Mouse (Mus musculus) liver, postnatal 0 days (tissue): ENCODE results near the gene Gm14214. TPM values are rescaled to one million over a fixed set of nuclear protein-coding genes. Genes with fewer than 3 reads are reported as not detected.

Experiments
- ATAC-seq: fragments of 200-750 bp; cut with Nextera tagmentation; 2 replicates; pipeline ENCODE4 v1.8.0; 2017; ENCODE audit warnings: mild to moderate bottlenecking, moderate library complexity
- DNase-seq: peaks from one replicate; pipeline ENCODE4 v3.0.0-alpha.2; 2016
- H3K27ac ChIP-seq: fragments of 300-500 bp; sonication (generic); 2 replicates; pipeline ENCODE4 v1.5.1; 2014; ENCODE audit warnings: antibody characterized with exemption, moderate library complexity, mild to moderate bottlenecking, low read depth
- H3K27me3 ChIP-seq: fragments of 300-500 bp; sonication (generic); 2 replicates; pipeline ENCODE4 v1.6.1; 2014; ENCODE audit warnings: low read length, control low read depth, mixed read lengths; ENCODE audit not compliant: insufficient read depth
- H3K36me3 ChIP-seq: fragments of 300-500 bp; sonication (generic); replicated peaks from 2 replicates; pipeline ENCODE4 v1.6.1; 2014; ENCODE audit warnings: mild to moderate bottlenecking, control low read depth, low read length, moderate library complexity, mixed read lengths; ENCODE audit not compliant: insufficient read depth
- H3K4me1 ChIP-seq: fragments of 300-500 bp; sonication (generic); 2 replicates; pipeline ENCODE4 v1.6.1; 2014; ENCODE audit warnings: antibody characterized with exemption, mild to moderate bottlenecking, control low read depth; ENCODE audit not compliant: insufficient read depth
- H3K4me2 ChIP-seq: fragments of 300-500 bp; sonication (generic); 2 replicates; pipeline ENCODE4 v1.6.1; 2014; ENCODE audit warnings: low read depth, mild to moderate bottlenecking, low read length, moderate library complexity, mixed read lengths
- H3K4me3 ChIP-seq: fragments of 300-500 bp; sonication (generic); 2 replicates; pipeline ENCODE4 v1.5.1; 2014; ENCODE audit warnings: low read depth, low read length
- H3K9ac ChIP-seq: fragments of 300-500 bp; sonication (generic); replicated peaks from 2 replicates; pipeline ENCODE4 v1.6.1; 2014; ENCODE audit warnings: mild to moderate bottlenecking, moderate library complexity
- H3K9me3 ChIP-seq: fragments of 300-500 bp; sonication (generic); 2 replicates; pipeline ENCODE4 v1.6.1; 2016; ENCODE audit warnings: mild to moderate bottlenecking, control low read depth, low read length, mixed read lengths
- CTCF ChIP-seq: sonication (generic); IDR thresholded peaks from 2 replicates; pipeline ENCODE4 v1.5.1; 2016; ENCODE audit warnings: antibody characterized with exemption, low read depth
- EP300 ChIP-seq: IDR thresholded peaks from 2 replicates; pipeline ENCODE4 v1.6.1; 2016; ENCODE audit warnings: antibody characterized with exemption, low read depth, mild to moderate bottlenecking
- WGBS: fragments of 180-500 bp; shearing (Covaris S2); extraction: QIAGEN DNeasy Blood & Tissue Kit; methylation state at CpG from one replicate; pipeline ENCODE4 v1.1.7; 2014; ENCODE audit not compliant: insufficient replicate concordance; 5-methylcytosine and 5-hydroxymethylcytosine counted together
- polyA plus RNA-seq: library from polyadenylated mRNA; unstranded; fragments of >200 nt; fragmentation: Nextera tagmentation; extraction: Ambion mirVana; gene quantifications from 2 replicates; pipeline ENCODE4 v1.2.1, GENCODE M21; 2015

Gene Gm14214
- polyA plus RNA-seq, 1 experiment from 2014 or later: not detected

- no peaks in the 10 kb centered on the region for H3K27me3 ChIP-seq
Observed at GRCm38 (mm10) chr2:154742911-154743819, 26.7 kb downstream of the Gm14214 start.

GRCm38 (mm10) chr2:154738621-154739020 is 31.2 kb downstream of the Gm14214 start:
- Histone ChIP-seq H3K4me2 (no peak overlapping the region), H3K27ac (no peak overlapping the region), H3K27me3 (no peaks in the 10 kb centered on the region), H3K4me3 (no peak overlapping the region), H3K36me3 (no peaks in the 10 kb centered on the region), H3K4me1 (no peaks in the 10 kb centered on the region), H3K9me3 (no peaks in the 10 kb centered on the region), H3K9ac (no peak overlapping the region)
- TF ChIP-seq CTCF (no peak), EP300 (no peak)
- 85% methylated on average over 5 of the region's 5 CpGs for WGBS
- ATAC-seq (no peak), DNase-seq (no peak)

More at GRCm38 (mm10) chr2:154742911-154743819, 26.7 kb downstream of the Gm14214 start:
- H3K4me2 ChIP-seq: no peak overlapping the region
- 75% methylated on average over 10 of the region's 10 CpGs for WGBS
- TF ChIP-seq EP300 (no peak), CTCF (no peak)
- ATAC-seq: no peak
- H3K9ac ChIP-seq: no peak overlapping the region
- H3K27ac ChIP-seq: no peak overlapping the region
- H3K36me3 ChIP-seq: no peaks in the 10 kb centered on the region
- H3K4me1 ChIP-seq: no peaks in the 10 kb centered on the region
- no peak overlapping the region for H3K4me3 ChIP-seq
- no peaks in the 10 kb centered on the region for H3K9me3 ChIP-seq
- DNase-seq: no peak

GRCm38 (mm10) chr2:154735986-154736385 is 33.8 kb downstream of the Gm14214 start:
- no peak overlapping the region for H3K9ac ChIP-seq
- no peaks in the 10 kb centered on the region for H3K9me3 ChIP-seq
- no peak overlapping the region for H3K4me2 ChIP-seq
- H3K4me1 ChIP-seq: no peaks in the 10 kb centered on the region; the same call in 1 of the 2 replicates
- no peak for DNase-seq
- H3K4me3 ChIP-seq: no peak overlapping the region
- TF ChIP-seq EP300: no peak
- TF ChIP-seq CTCF: no peak
- H3K27me3 ChIP-seq: no peaks in the 10 kb centered on the region
- 54% methylated on average over 7 of the region's 7 CpGs for WGBS
- no peaks in the 10 kb centered on the region for H3K36me3 ChIP-seq
- ATAC-seq: no peak
- H3K27ac ChIP-seq: no peak overlapping the region

GRCm38 (mm10) chr2:154735416-154735815 is 34.4 kb downstream of the Gm14214 start:
- Histone ChIP-seq H3K4me1 (no peaks in the 10 kb centered on the region; the same call in 1 of the 2 replicates), H3K27ac (no peak overlapping the region), H3K27me3 (no peaks in the 10 kb centered on the region), H3K36me3 (no peaks in the 10 kb centered on the region), H3K9ac (no peak overlapping the region), H3K9me3 (no peaks in the 10 kb centered on the region), H3K4me3 (no peak overlapping the region), H3K4me2 (no peak overlapping the region)
- 65% methylated on average over 7 of the region's 7 CpGs for WGBS
- TF ChIP-seq EP300: no peak
- TF ChIP-seq CTCF: no peak
- no peak for DNase-seq
- ATAC-seq: no peak

- TF ChIP-seq EP300 (no peak), CTCF (no peak)
- Histone ChIP-seq H3K27me3 (no peaks in the 10 kb centered on the region), H3K9ac (no peak overlapping the region), H3K27ac (no peak overlapping the region), H3K36me3 (no peaks in the 10 kb centered on the region), H3K4me3 (no peak overlapping the region), H3K4me1 (no peaks in the 10 kb centered on the region; the same call in 1 of the 2 replicates), H3K4me2 (no peak overlapping the region), H3K9me3 (no peaks in the 10 kb centered on the region)
- 59% methylated on average over 9 of the region's 9 CpGs for WGBS
- DNase-seq (no peak), ATAC-seq (no peak)
Observed at GRCm38 (mm10) chr2:154734977-154735376, 34.9 kb downstream of the Gm14214 start.

- ATAC-seq: no peak
- TF ChIP-seq EP300: no peak
- no peak for TF ChIP-seq CTCF
Observed at GRCm38 (mm10) chr2:154732503-154733141, 37.2 kb downstream of the Gm14214 start.

More at GRCm38 (mm10) chr2:154732503-154733141, 37.2 kb downstream of the Gm14214 start:
- H3K27ac ChIP-seq: no peak overlapping the region
- WGBS: 53% methylated on average over 9 of the region's 9 CpGs
- no peak overlapping the region for H3K4me3 ChIP-seq
- no peaks in the 10 kb centered on the region for H3K36me3 ChIP-seq
- no peak overlapping the region for H3K9ac ChIP-seq
- no peaks in the 10 kb centered on the region for H3K27me3 ChIP-seq
- no peaks in the 10 kb centered on the region for H3K9me3 ChIP-seq
- H3K4me2 ChIP-seq: no peak overlapping the region
- no peaks in the 10 kb centered on the region; the same call in 1 of the 2 replicates for H3K4me1 ChIP-seq
- DNase-seq: peak; percentile 20
